Mouse (Mus musculus): ENCODE data around the gene Spcs2. TPM values are rescaled to one million over a fixed set of nuclear protein-coding genes. Genes with fewer than 3 reads are reported as not detected.

Spcs2 gene
- polyA plus RNA-seq, 1 experiment from 2014 or later: 220 TPM

GRCm38 (mm10) chr7:99891471-99891870, 28.2 kb upstream of the Spcs2 start:
- Histone ChIP-seq H3K27me3 (replicated peaks) (no peaks in the 10 kb centered on the region), H3K4me3 (no peak overlapping the region), H3K36me3 (no peaks in the 10 kb centered on the region), H3K9ac (no peak overlapping the region), H3K27ac (ENCODE audit: poor library complexity, severe bottlenecking) (no peak overlapping the region), H3K4me1 (replicated peaks) (peaks cover 5% of the 10 kb centered on the region), H3K4me2 (no peak overlapping the region), H3K9me3 (replicated peaks) (no peaks in the 10 kb centered on the region)
- ATAC-seq (ENCODE audit: insufficient number of reproducible peaks, low FRiP score): no peak
- 53% methylated on average over 3 of the region's 3 CpGs for WGBS

GRCm38 (mm10) chr7:99890168-99890755, 27.0 kb upstream of the Spcs2 start:
- WGBS: 71% methylated on average over 3 of the region's 3 CpGs
- Histone ChIP-seq H3K4me1 (replicated peaks) (peaks cover 5% of the 10 kb centered on the region), H3K27ac (ENCODE audit: poor library complexity, severe bottlenecking) (no peak overlapping the region), H3K9ac (no peak overlapping the region), H3K4me3 (no peak overlapping the region), H3K36me3 (no peaks in the 10 kb centered on the region), H3K27me3 (replicated peaks) (no peaks in the 10 kb centered on the region), H3K4me2 (no peak overlapping the region), H3K9me3 (replicated peaks) (no peaks in the 10 kb centered on the region)
- no peak for ATAC-seq (ENCODE audit: insufficient number of reproducible peaks, low FRiP score)

GRCm38 (mm10) chr7:99889175-99889880, 26.1 kb upstream of the Spcs2 start:
- Histone ChIP-seq H3K9ac (no peak overlapping the region), H3K4me1 (replicated peaks) (peaks cover 5% of the 10 kb centered on the region), H3K27me3 (replicated peaks) (no peaks in the 10 kb centered on the region), H3K9me3 (replicated peaks) (no peaks in the 10 kb centered on the region), H3K27ac (ENCODE audit: poor library complexity, severe bottlenecking) (no peak overlapping the region), H3K36me3 (no peaks in the 10 kb centered on the region), H3K4me2 (no peak overlapping the region), H3K4me3 (no peak overlapping the region)
- no peak for ATAC-seq (ENCODE audit: insufficient number of reproducible peaks, low FRiP score)
- WGBS: 34% methylated on average over 10 of the region's 10 CpGs

GRCm38 (mm10) chr7:99887743-99888142, 24.5 kb upstream of the Spcs2 start:
- no peak overlapping the region for H3K9ac ChIP-seq
- no peak overlapping the region for H3K27ac ChIP-seq (ENCODE audit: poor library complexity, severe bottlenecking)
- H3K4me3 ChIP-seq: no peak overlapping the region
- H3K4me1 ChIP-seq (replicated peaks): peaks cover 5% of the 10 kb centered on the region
- H3K4me2 ChIP-seq: no peak overlapping the region
- no peaks in the 10 kb centered on the region for H3K36me3 ChIP-seq
- no peak for ATAC-seq (ENCODE audit: insufficient number of reproducible peaks, low FRiP score)
- no peaks in the 10 kb centered on the region for H3K9me3 ChIP-seq (replicated peaks)
- no peaks in the 10 kb centered on the region for H3K27me3 ChIP-seq (replicated peaks)

- H3K36me3 ChIP-seq: no peaks in the 10 kb centered on the region
- H3K27me3 ChIP-seq (replicated peaks): no peaks in the 10 kb centered on the region
- H3K4me1 ChIP-seq (replicated peaks): peaks cover 5% of the 10 kb centered on the region
- no peak overlapping the region for H3K27ac ChIP-seq (ENCODE audit: poor library complexity, severe bottlenecking)
- 53% methylated on average over 2 of the region's 2 CpGs for WGBS
- no peak for ATAC-seq (ENCODE audit: insufficient number of reproducible peaks, low FRiP score)
- H3K9ac ChIP-seq: no peak overlapping the region
- H3K4me2 ChIP-seq: no peak overlapping the region
- no peaks in the 10 kb centered on the region for H3K9me3 ChIP-seq (replicated peaks)
- no peak overlapping the region for H3K4me3 ChIP-seq
These were observed 24.0 kb upstream of the Spcs2 start for GRCm38 (mm10) chr7:99887230-99887735.

- Histone ChIP-seq H3K27me3 (replicated peaks) (peaks cover 7% of the 10 kb centered on the region; the same call in 1 of the 2 replicates), H3K9me3 (replicated peaks) (no peaks in the 10 kb centered on the region), H3K4me2 (no peak overlapping the region), H3K4me3 (no peak overlapping the region), H3K27ac (ENCODE audit: poor library complexity, severe bottlenecking) (no peak overlapping the region), H3K36me3 (no peaks in the 10 kb centered on the region), H3K4me1 (replicated peaks) (peaks cover 15% of the 10 kb centered on the region), H3K9ac (no peak overlapping the region)
- no peak for ATAC-seq (ENCODE audit: insufficient number of reproducible peaks, low FRiP score)
- 64% methylated on average over 2 of the region's 2 CpGs for WGBS
These were observed 15.0 kb upstream of the Spcs2 start for GRCm38 (mm10) chr7:99878254-99878653.

GRCm38 (mm10) chr7:99876345-99876744, 13.1 kb upstream of the Spcs2 start:
- Histone ChIP-seq H3K36me3 (no peaks in the 10 kb centered on the region), H3K4me1 (replicated peaks) (peaks cover 15% of the 10 kb centered on the region), H3K4me2 (no peak overlapping the region), H3K27ac (ENCODE audit: poor library complexity, severe bottlenecking) (no peak overlapping the region), H3K27me3 (replicated peaks) (peaks cover 7% of the 10 kb centered on the region; the same call in 1 of the 2 replicates), H3K4me3 (no peak overlapping the region), H3K9me3 (replicated peaks) (no peaks in the 10 kb centered on the region), H3K9ac (no peak overlapping the region)
- 0% methylated on average over 3 of the region's 3 CpGs for WGBS
- no peak; the same call in 1 of the 2 replicates for ATAC-seq (ENCODE audit: insufficient number of reproducible peaks, low FRiP score)

- Histone ChIP-seq H3K27ac (ENCODE audit: poor library complexity, severe bottlenecking) (no peak overlapping the region), H3K27me3 (replicated peaks) (peaks cover 7% of the 10 kb centered on the region; the same call in 1 of the 2 replicates), H3K4me2 (no peak overlapping the region), H3K9ac (no peak overlapping the region), H3K36me3 (no peaks in the 10 kb centered on the region), H3K9me3 (replicated peaks) (no peaks in the 10 kb centered on the region), H3K4me3 (no peak overlapping the region), H3K4me1 (replicated peaks) (peaks cover 20% of the 10 kb centered on the region)
- no peak for ATAC-seq (ENCODE audit: insufficient number of reproducible peaks, low FRiP score)
- 32% methylated on average over 5 of the region's 5 CpGs for WGBS
These were observed 12.6 kb upstream of the Spcs2 start for GRCm38 (mm10) chr7:99875891-99876290.

- Histone ChIP-seq H3K4me3 (no peak overlapping the region), H3K9me3 (replicated peaks) (no peaks in the 10 kb centered on the region), H3K4me2 (no peak overlapping the region), H3K4me1 (replicated peaks) (peaks cover 21% of the 10 kb centered on the region), H3K27me3 (replicated peaks) (peaks cover 7% of the 10 kb centered on the region; the same call in 1 of the 2 replicates), H3K36me3 (no peaks in the 10 kb centered on the region), H3K27ac (ENCODE audit: poor library complexity, severe bottlenecking) (no peak overlapping the region; the same call in 1 of the 2 replicates), H3K9ac (no peak overlapping the region)
- 32% methylated on average over 6 of the region's 6 CpGs for WGBS
- no peak for ATAC-seq (ENCODE audit: insufficient number of reproducible peaks, low FRiP score)
These were observed 10.7 kb upstream of the Spcs2 start for GRCm38 (mm10) chr7:99873965-99874364.

GRCm38 (mm10) chr7:99869296-99869695, 6.0 kb upstream of the Spcs2 start:
- Histone ChIP-seq H3K4me1 (replicated peaks) (peaks cover 31% of the 10 kb centered on the region), H3K4me2 (no peak overlapping the region), H3K27ac (ENCODE audit: poor library complexity, severe bottlenecking) (no peak overlapping the region), H3K4me3 (no peak overlapping the region), H3K36me3 (no peaks in the 10 kb centered on the region), H3K9me3 (replicated peaks) (no peaks in the 10 kb centered on the region), H3K9ac (no peak overlapping the region), H3K27me3 (replicated peaks) (no peaks in the 10 kb centered on the region)
- 63% methylated on average over 4 of the region's 4 CpGs for WGBS
- ATAC-seq (ENCODE audit: insufficient number of reproducible peaks, low FRiP score): no peak

GRCm38 (mm10) chr7:99865219-99865618, 2.0 kb upstream of the Spcs2 start:
- peak overlapping the region; percentile 62 for H3K27ac ChIP-seq (ENCODE audit: poor library complexity, severe bottlenecking)
- H3K27me3 ChIP-seq (replicated peaks): no peaks in the 10 kb centered on the region
- 27% methylated on average over 3 of the region's 3 CpGs for WGBS
- peaks cover 18% of the 10 kb centered on the region for H3K4me1 ChIP-seq (replicated peaks)
- ATAC-seq (ENCODE audit: insufficient number of reproducible peaks, low FRiP score): peak; percentile 63; the same call in 1 of the 2 replicates
- H3K9ac ChIP-seq: no peak overlapping the region
- H3K4me3 ChIP-seq: no peak overlapping the region
- no peaks in the 10 kb centered on the region for H3K36me3 ChIP-seq
- H3K9me3 ChIP-seq (replicated peaks): no peaks in the 10 kb centered on the region
- no peak overlapping the region for H3K4me2 ChIP-seq
